Mouse (Mus musculus) CH12.LX (cell line): ENCODE measurements around the gene Hinfp. TPM values are rescaled to one million over a fixed set of nuclear protein-coding genes. Genes with fewer than 3 reads are reported as not detected.

ENCODE experiments used
- DNase-seq: peaks from one replicate; pipeline ENCODE4 v3.0.0-alpha.2; 2013; ENCODE audit errors: extremely low read depth
- H3K27ac ChIP-seq: 2 replicates; pipeline ENCODE4 v1.5.1; 2012; ENCODE audit warnings: low read depth, mild to moderate bottlenecking, control low read depth, moderate library complexity; ENCODE audit not compliant: insufficient read depth
- H3K27me3 ChIP-seq: replicated peaks from 2 replicates; pipeline ENCODE3; 2012; ENCODE audit warnings: inconsistent platforms
- H3K36me3 ChIP-seq, 2 experiments: replicated peaks in 1 of 2; 2 replicates each; pipeline versions ENCODE3 to v1.6.1; 2012; ENCODE audit warnings: inconsistent platforms in 1 of 2, low read length in 1 of 2, mild to moderate bottlenecking in 1 of 2, mixed read lengths in 1 of 2, moderate library complexity in 1 of 2; ENCODE audit not compliant: control insufficient read depth in 1 of 2, insufficient read depth in 1 of 2
- H3K4me1 ChIP-seq, 2 experiments: 2 replicates each; pipeline ENCODE4 v1.6.1; 2012; ENCODE audit warnings: inconsistent platforms in 1 of 2, moderate library complexity in 1 of 2; ENCODE audit not compliant: insufficient read depth in 2 of 2, control insufficient read depth in 1 of 2
- H3K4me2 ChIP-seq: 2 replicates; pipeline ENCODE4 v1.6.1; 2012; ENCODE audit warnings: low read depth, mild to moderate bottlenecking, control low read depth; ENCODE audit not compliant: poor library complexity, insufficient read depth, severe bottlenecking
- H3K4me3 ChIP-seq, 3 experiments: fragments of 150-350 bp in 1 of 3; sonication (generic) in 1 of 3; replicated peaks in 1 of 3; 2 replicates each; pipeline versions ENCODE3 to v1.5.1; 2011 to 2012; ENCODE audit warnings: low read depth in 2 of 3, low read length in 2 of 3, mild to moderate bottlenecking in 2 of 3, moderate library complexity in 2 of 3, control low read depth in 1 of 3, improper control_type of control experiment in 1 of 3, inconsistent platforms in 1 of 3, mixed read lengths in 1 of 3; ENCODE audit not compliant: poor library complexity in 1 of 3
- H3K79me2 ChIP-seq: replicated peaks from 2 replicates; pipeline ENCODE4 v1.6.1; 2012; ENCODE audit warnings: mild to moderate bottlenecking, moderate library complexity; ENCODE audit not compliant: control insufficient read depth, poor library complexity, insufficient read depth, severe bottlenecking; ENCODE audit errors: extremely low read depth
- H3K9ac ChIP-seq: 2 replicates; pipeline ENCODE4 v1.6.1; 2012; ENCODE audit warnings: low read depth, mild to moderate bottlenecking, control low read depth, moderate library complexity; ENCODE audit not compliant: insufficient read depth
- H3K9me3 ChIP-seq: replicated peaks from 2 replicates; pipeline ENCODE3; 2012; ENCODE audit warnings: low read length, inconsistent platforms, mixed read lengths
- BHLHE40 ChIP-seq: IDR thresholded peaks from 2 replicates; pipeline ENCODE4 v1.6.1; 2011; ENCODE audit warnings: mild to moderate bottlenecking, low read depth, low read length, improper control_type of control experiment
- CHD1 ChIP-seq: IDR thresholded peaks from 2 replicates; pipeline ENCODE4 v1.6.1; 2012; ENCODE audit warnings: low read depth, low read length, improper control_type of control experiment, inconsistent platforms
- CHD2 ChIP-seq: IDR thresholded peaks from 2 replicates; pipeline ENCODE4 v1.6.1; 2011; ENCODE audit warnings: low read length, improper control_type of control experiment
- CTCF ChIP-seq, 2 experiments: IDR thresholded peaks in 1 of 2; conservative IDR thresholded peaks in 1 of 2; 2 replicates each; pipeline ENCODE4 v1.5.1; 2011 to 2012; ENCODE audit warnings: low read depth in 2 of 2, low read length in 2 of 2, improper control_type of control experiment in 1 of 2, inconsistent platforms in 1 of 2, mild to moderate bottlenecking in 1 of 2, moderate library complexity in 1 of 2
- E2F4 ChIP-seq: IDR thresholded peaks from 2 replicates; pipeline ENCODE4 v1.6.1; 2011; ENCODE audit warnings: low read depth, low read length, improper control_type of control experiment; ENCODE audit not compliant: insufficient replicate concordance
- ELF1 ChIP-seq: IDR thresholded peaks from 2 replicates; pipeline ENCODE4 v1.6.1; 2014; ENCODE audit warnings: low read depth, mild to moderate bottlenecking, inconsistent platforms, low read length, improper control_type of control experiment
- EP300 ChIP-seq: IDR thresholded peaks from 2 replicates; pipeline ENCODE4 v1.6.1; 2011; ENCODE audit warnings: low read length, improper control_type of control experiment
- ETS1 ChIP-seq: conservative IDR thresholded peaks from 2 replicates; pipeline ENCODE4 v1.6.1; 2012; ENCODE audit warnings: low read depth, mild to moderate bottlenecking, inconsistent platforms, low read length, improper control_type of control experiment, moderate library complexity
- GABPA ChIP-seq: IDR thresholded peaks from 2 replicates; pipeline ENCODE4 v1.6.1; 2012; ENCODE audit warnings: low read depth, low read length, improper control_type of control experiment, inconsistent platforms; ENCODE audit not compliant: insufficient replicate concordance
- HCFC1 ChIP-seq: IDR thresholded peaks from 2 replicates; pipeline ENCODE4 v1.6.1; 2012; ENCODE audit warnings: low read depth, mild to moderate bottlenecking, inconsistent platforms, low read length, improper control_type of control experiment
- IRF4 ChIP-seq: IDR thresholded peaks from 2 replicates; pipeline ENCODE4 v1.6.1; 2014; ENCODE audit warnings: low read depth, mild to moderate bottlenecking, inconsistent platforms, low read length, improper control_type of control experiment
- JUN ChIP-seq: IDR thresholded peaks from 2 replicates; pipeline ENCODE4 v1.6.1; 2011; ENCODE audit warnings: low read depth, mild to moderate bottlenecking, low read length, improper control_type of control experiment, moderate library complexity; ENCODE audit not compliant: insufficient read depth
- JUND ChIP-seq: conservative IDR thresholded peaks from 2 replicates; pipeline ENCODE4 v1.6.1; 2011; ENCODE audit warnings: low read depth, low read length, improper control_type of control experiment
- KAT2A ChIP-seq: IDR thresholded peaks from 2 replicates; pipeline ENCODE4 v1.6.1; 2012; ENCODE audit warnings: low read length, improper control_type of control experiment, inconsistent platforms; ENCODE audit not compliant: insufficient replicate concordance
- MAFK ChIP-seq: IDR thresholded peaks from 2 replicates; pipeline ENCODE4 v1.6.1; 2011; ENCODE audit warnings: low read length, improper control_type of control experiment; ENCODE audit not compliant: insufficient replicate concordance
- MAX ChIP-seq: IDR thresholded peaks from 2 replicates; pipeline ENCODE4 v1.6.1; 2011; ENCODE audit warnings: low read length, improper control_type of control experiment
- MAZ ChIP-seq: IDR thresholded peaks from 2 replicates; pipeline ENCODE4 v1.6.1; 2012; ENCODE audit warnings: low read depth, mild to moderate bottlenecking, inconsistent platforms, low read length, improper control_type of control experiment, moderate library complexity
- MEF2A ChIP-seq: IDR thresholded peaks from 2 replicates; pipeline ENCODE4 v1.6.1; 2014; ENCODE audit warnings: low read depth, mild to moderate bottlenecking, inconsistent platforms, low read length, improper control_type of control experiment, borderline replicate concordance
- MXI1 ChIP-seq: IDR thresholded peaks from 2 replicates; pipeline ENCODE4 v1.6.1; 2011; ENCODE audit warnings: mild to moderate bottlenecking, low read depth, low read length, improper control_type of control experiment
- MYC ChIP-seq: IDR thresholded peaks from 2 replicates; pipeline ENCODE4 v1.6.1; 2011; ENCODE audit warnings: low read depth, mild to moderate bottlenecking, improper control_type of control experiment, low read length
- NELFE ChIP-seq: IDR thresholded peaks from 2 replicates; pipeline ENCODE4 v1.6.1; 2011; ENCODE audit warnings: low read depth, low read length, improper control_type of control experiment
- NRF1 ChIP-seq: IDR thresholded peaks from 2 replicates; pipeline ENCODE4 v1.6.1; 2014; ENCODE audit warnings: low read depth, mild to moderate bottlenecking, inconsistent platforms, low read length, improper control_type of control experiment, moderate library complexity
- PAX5 ChIP-seq: IDR thresholded peaks from 2 replicates; pipeline ENCODE4 v1.6.1; 2012; ENCODE audit warnings: low read length, inconsistent platforms, mixed read lengths
- POLR2A ChIP-seq: IDR thresholded peaks from 2 replicates; pipeline ENCODE4 v1.6.1; 2011; ENCODE audit warnings: low read depth, mild to moderate bottlenecking, improper control_type of control experiment, low read length
- POLR2AphosphoS2 ChIP-seq: IDR thresholded peaks from 2 replicates; pipeline ENCODE4 v1.6.1; 2011; ENCODE audit warnings: low read depth, low read length, improper control_type of control experiment
- RAD21 ChIP-seq: IDR thresholded peaks from 2 replicates; pipeline ENCODE4 v1.6.1; 2011; ENCODE audit warnings: low read depth, mild to moderate bottlenecking, low read length, improper control_type of control experiment, moderate library complexity
- RCOR1 ChIP-seq: conservative IDR thresholded peaks from 2 replicates; pipeline ENCODE4 v1.6.1; 2012; ENCODE audit warnings: low read depth, mild to moderate bottlenecking, inconsistent platforms, low read length, improper control_type of control experiment
- SIN3A ChIP-seq: IDR thresholded peaks from 2 replicates; pipeline ENCODE4 v1.6.1; 2012; ENCODE audit warnings: low read length, improper control_type of control experiment, inconsistent platforms
- SMC3 ChIP-seq: IDR thresholded peaks from 2 replicates; pipeline ENCODE4 v1.6.1; 2011; ENCODE audit warnings: low read depth, low read length, improper control_type of control experiment
- TBP ChIP-seq: conservative IDR thresholded peaks from 2 replicates; pipeline ENCODE4 v1.6.1; 2011; ENCODE audit warnings: low read depth, low read length, improper control_type of control experiment
- TCF12 ChIP-seq: IDR thresholded peaks from 2 replicates; pipeline ENCODE4 v1.6.1; 2014; ENCODE audit warnings: low read depth, mild to moderate bottlenecking, inconsistent platforms, low read length, improper control_type of control experiment
- UBTF ChIP-seq: IDR thresholded peaks from 2 replicates; pipeline ENCODE4 v1.6.1; 2012; ENCODE audit warnings: low read depth, mild to moderate bottlenecking, inconsistent platforms, low read length, improper control_type of control experiment, moderate library complexity
- USF1 ChIP-seq: IDR thresholded peaks from 2 replicates; pipeline ENCODE4 v1.6.1; 2014; ENCODE audit warnings: low read depth, mild to moderate bottlenecking, inconsistent platforms, low read length, improper control_type of control experiment
- USF2 ChIP-seq: conservative IDR thresholded peaks from 2 replicates; pipeline ENCODE4 v1.6.1; 2011; ENCODE audit warnings: low read depth, low read length, improper control_type of control experiment
- ZC3H11A ChIP-seq: IDR thresholded peaks from 2 replicates; pipeline ENCODE4 v1.6.1; 2012; ENCODE audit warnings: low read depth, mild to moderate bottlenecking, inconsistent platforms, low read length, improper control_type of control experiment
- ZKSCAN1 ChIP-seq: IDR thresholded peaks from 2 replicates; pipeline ENCODE4 v1.6.1; 2012; ENCODE audit warnings: low read depth, inconsistent platforms, low read length, improper control_type of control experiment, borderline replicate concordance
- ZMIZ1 ChIP-seq: IDR thresholded peaks from 2 replicates; pipeline ENCODE4 v1.6.1; 2012; ENCODE audit warnings: low read depth, mild to moderate bottlenecking, inconsistent platforms, low read length, improper control_type of control experiment
- ZNF384 ChIP-seq: IDR thresholded peaks from 2 replicates; pipeline ENCODE4 v1.6.1; 2012; ENCODE audit warnings: low read depth, low read length, improper control_type of control experiment, inconsistent platforms
- dilution Hi-C: fragments of 300-500 bp; cut with MboI; formaldehyde crosslinking; loops from 2 replicates; pipeline ENCODE4 v1.14.3; 2020; ENCODE audit warnings: low sequenced_read_pairs; ENCODE audit not compliant: extremely low pct_unique_long_range_greater_than_20kb, extremely low pct_ligation_motif_present
- in situ Hi-C: fragments of 300-500 bp; cut with MboI; formaldehyde crosslinking; loops from 3 replicates; pipeline ENCODE4 v1.14.3; 2019; ENCODE audit warnings: low sequenced_read_pairs, low pct_ligation_motif_present, low pct_unique_long_range_greater_than_20kb, mixed read lengths
- polyA plus RNA-seq: library from polyadenylated mRNA; unstranded; fragments of >175 nt; gene quantifications from 2 replicates; pipeline ENCODE4 v1.2.1, GENCODE M21; 2012; ENCODE audit warnings: low read depth; ENCODE audit not compliant: insufficient read length
- total RNA-seq, 2 experiments: library from RNA; depleted of rRNA; stranded (reverse); fragments of 300-350 nt in 1 of 2; fragments of >200 nt in 1 of 2; gene quantifications; 2 replicates each; pipeline ENCODE4 v1.2.3; 2012 to 2014

The Hinfp gene
- total and polyA plus RNA-seq, 3 experiments, result 14.0 to 18.9 (median 16.6) TPM

- Histone ChIP-seq H3K79me2 (no peaks in the 10 kb centered on the region), H3K4me1 (peaks cover 7 to 39% of the 10 kb centered on the region in 2 experiments; a peak in 3 of 4 replicates), H3K9me3 (no peaks in the 10 kb centered on the region)
- in situ Hi-C loops, result no loop called here
- peak; percentile 74 for TF ChIP-seq CHD2
- 0 out of 2 replicates have a peak, but pooled peaks have one; percentile 51 for TF ChIP-seq ZMIZ1
- no peak for TF ChIP-seq ZNF384
- TF ChIP-seq MAFK, result no peak
- TF ChIP-seq E2F4, result no peak
- peak; percentile 69 for TF ChIP-seq POLR2A
- no peak for TF ChIP-seq KAT2A
- no peak for TF ChIP-seq TBP
- no peak for TF ChIP-seq SMC3
- TF ChIP-seq JUN, result no peak
- TF ChIP-seq MEF2A, result no peak
- peak; percentile 28; the same call in 1 of the 2 replicates for TF ChIP-seq ETS1
- no peak for TF ChIP-seq ZC3H11A
- no peak for TF ChIP-seq USF2
- TF ChIP-seq CTCF (conservative IDR thresholded peaks at IDR 0.05 in 1 of 2, IDR thresholded peaks at IDR 0.05 in 1 of 2; ENCODE audit: low read depth in 2 of 2, low read length in 2 of 2), result no peak
- TF ChIP-seq RCOR1, result no peak
- TF ChIP-seq NRF1, result peak; percentile 76
- no peak for TF ChIP-seq CHD1
- TF ChIP-seq NELFE, result no peak; the same call in none of the 2 replicates
- no peak for TF ChIP-seq USF1
- TF ChIP-seq ZKSCAN1, result no peak
- no peak for TF ChIP-seq MAX
- no peak for TF ChIP-seq RAD21
- TF ChIP-seq JUND, result no peak
- TF ChIP-seq MAZ, result peak; percentile 78
- peak; percentile 53; the same call in 1 of the 2 replicates for TF ChIP-seq TCF12
- TF ChIP-seq MXI1, result peak; percentile 73; the same call in 1 of the 2 replicates
- TF ChIP-seq HCFC1, result peak; percentile 61
- TF ChIP-seq BHLHE40, result no peak; the same call in 1 of the 2 replicates
- TF ChIP-seq POLR2AphosphoS2, result no peak
- TF ChIP-seq SIN3A, result peak; percentile 63; the same call in 1 of the 2 replicates
- no peak for TF ChIP-seq GABPA
- TF ChIP-seq ELF1, result peak; percentile 56
- TF ChIP-seq MYC, result no peak
- no peak for TF ChIP-seq UBTF
- TF ChIP-seq IRF4, result peak; percentile 51
- TF ChIP-seq PAX5, result no peak
- TF ChIP-seq EP300, result peak; percentile 38; the same call in 1 of the 2 replicates
- TF ChIP-seq, all 38 proteins: peak for 13
- dilution Hi-C loops, result no loop called here
- peak within 1 kb of the TSS; percentile 80 for H3K9ac ChIP-seq
- peak within 1 kb of the TSS; percentile 77 to 87 (median 85) for H3K4me3 ChIP-seq
- H3K36me3 ChIP-seq, result peaks cover 17 to 23% of the 10 kb centered on the region in 2 experiments
- no peak within 1 kb of the TSS for H3K27ac ChIP-seq
- peak; percentile 90 for DNase-seq
- peak within 1 kb of the TSS; percentile 85 for H3K4me2 ChIP-seq
- peaks cover 4% of the 10 kb centered on the region for H3K27me3 ChIP-seq
These were observed 14.7 kb upstream of the Hinfp start, which contains the start of gene C2cd2l for GRCm38 (mm10) chr9:44319887-44320798. C2cd2l (minus strand) TSS chr9:44320285.
